In genomic region chr10:126972051-126972725, GRCm38 (mm10) we compare ENCODE assay signal across 7 mouse cellular contexts. TPM values are rescaled to one million over a fixed set of nuclear protein-coding genes. Genes with fewer than 3 reads are reported as not detected.
DNase-seq lines count a peak whose midpoint lies in the region; ATAC-seq and TF ChIP-seq lines count a peak whose summit lies in the region.

No protein-coding gene starts in this region.

- 9% methylated on average over 13 of the region's 13 CpGs for WGBS in forebrain, embryonic 14.5 days
- 19% methylated on average over 13 of the region's 13 CpGs for WGBS in hindbrain, postnatal 0 days
- WGBS in liver, embryonic 13.5 days (ENCODE audit: insufficient replicate concordance), result 38% methylated on average over 13 of the region's 13 CpGs
- WGBS in neural tube, embryonic 13.5 days, result 14% methylated on average over 13 of the region's 13 CpGs

- peak; percentile 71 for ATAC-seq in forebrain, embryonic 14.5 days
- ATAC-seq in hindbrain, postnatal 0 days, result peak; percentile 52; the same call in 1 of the 2 replicates
- ATAC-seq in liver, embryonic 13.5 days (ENCODE audit: low read depth), result peak; percentile 76
- peak; percentile 65 for ATAC-seq in neural tube, embryonic 13.5 days (ENCODE audit: low read depth)

- no peaks in the 10 kb centered on the region for H3K9me3 ChIP-seq in forebrain, embryonic 14.5 days (replicated peaks; ENCODE audit: control insufficient read depth, low read length)
- no peaks in the 10 kb centered on the region for H3K9me3 ChIP-seq in hindbrain, postnatal 0 days (ENCODE audit: low read length)
- no peaks in the 10 kb centered on the region for H3K9me3 ChIP-seq in liver, embryonic 13.5 days (replicated peaks)
- H3K9me3 ChIP-seq in neural tube, embryonic 13.5 days, result no peaks in the 10 kb centered on the region

- peak overlapping the region; percentile 16; the same call in 1 of the 2 replicates for H3K4me2 ChIP-seq in forebrain, embryonic 14.5 days (ENCODE audit: low read length)
- H3K4me2 ChIP-seq in hindbrain, postnatal 0 days (ENCODE audit: low read depth, low read length), result no peak overlapping the region
- H3K4me2 ChIP-seq in liver, embryonic 13.5 days, result 0 out of 2 replicates have a peak overlapping the region, but pooled peaks have one; percentile 11
- peak overlapping the region; percentile 33 for H3K4me2 ChIP-seq in neural tube, embryonic 13.5 days

- no peak for TF ChIP-seq CTCF in hindbrain, postnatal 0 days (IDR thresholded peaks at IDR 0.05; ENCODE audit: low read depth)

- no peak overlapping the region for H3K27ac ChIP-seq in forebrain, embryonic 14.5 days (ENCODE audit: low read depth, low read length)
- no peak overlapping the region for H3K27ac ChIP-seq in hindbrain, postnatal 0 days
- peak overlapping the region; percentile 40 for H3K27ac ChIP-seq in liver, embryonic 13.5 days
- H3K27ac ChIP-seq in neural tube, embryonic 13.5 days (replicated peaks), result no peak overlapping the region

- no peaks in the 10 kb centered on the region for H3K36me3 ChIP-seq in forebrain, embryonic 14.5 days (ENCODE audit: control insufficient read depth, insufficient read depth, low read length)
- no peaks in the 10 kb centered on the region for H3K36me3 ChIP-seq in hindbrain, postnatal 0 days (ENCODE audit: insufficient read depth, low read length)
- no peaks in the 10 kb centered on the region for H3K36me3 ChIP-seq in liver, embryonic 13.5 days
- no peaks in the 10 kb centered on the region for H3K36me3 ChIP-seq in neural tube, embryonic 13.5 days

- H3K27me3 ChIP-seq in forebrain, embryonic 14.5 days (replicated peaks; ENCODE audit: control insufficient read depth, insufficient read depth, low read length), result no peaks in the 10 kb centered on the region
- no peaks in the 10 kb centered on the region for H3K27me3 ChIP-seq in hindbrain, postnatal 0 days (ENCODE audit: insufficient read depth, low read length)
- H3K27me3 ChIP-seq in liver, embryonic 13.5 days, result peaks cover 11% of the 10 kb centered on the region
- peaks cover 43% of the 10 kb centered on the region for H3K27me3 ChIP-seq in neural tube, embryonic 13.5 days

- 0 out of 2 replicates have a peak overlapping the region, but pooled peaks have one; percentile 33 for H3K9ac ChIP-seq in forebrain, embryonic 14.5 days (ENCODE audit: low read length)
- no peak overlapping the region for H3K9ac ChIP-seq in hindbrain, postnatal 0 days (replicated peaks; ENCODE audit: low read length)
- H3K9ac ChIP-seq in liver, embryonic 13.5 days, result no peak overlapping the region
- 0 out of 2 replicates have a peak overlapping the region, but pooled peaks have one; percentile 17 for H3K9ac ChIP-seq in neural tube, embryonic 13.5 days

- peak; percentile 22 for DNase-seq in brain, adult 2 months (ENCODE audit: low read depth, low spot score)
- peak; percentile 69 for DNase-seq in forebrain, embryonic 14.5 days (ENCODE audit: low spot score)
- no peak for DNase-seq in hindbrain, postnatal 0 days (ENCODE audit: low spot score)
- no peak for DNase-seq in liver, embryonic 13.5 days
- no peak for DNase-seq in frontal cortex, adult 2 months (ENCODE audit: extremely low spot score in 1 of 2, low spot score in 1 of 2)
- no peak for DNase-seq in thymus, postnatal 0 days (ENCODE audit: low spot score)

- no peak overlapping the region for H3K4me3 ChIP-seq in forebrain, embryonic 14.5 days (ENCODE audit: low read depth, low read length)
- no peak overlapping the region for H3K4me3 ChIP-seq in hindbrain, postnatal 0 days (ENCODE audit: low read length)
- H3K4me3 ChIP-seq in liver, embryonic 13.5 days (replicated peaks), result no peak overlapping the region
- H3K4me3 ChIP-seq in neural tube, embryonic 13.5 days, result no peak overlapping the region

- H3K4me1 ChIP-seq in forebrain, embryonic 14.5 days (ENCODE audit: control insufficient read depth, insufficient read depth, low read length), result peaks cover 6% of the 10 kb centered on the region; the same call in 1 of the 2 replicates
- H3K4me1 ChIP-seq in hindbrain, postnatal 0 days (ENCODE audit: insufficient read depth, low read length), result no peaks in the 10 kb centered on the region
- peaks cover 24% of the 10 kb centered on the region for H3K4me1 ChIP-seq in liver, embryonic 13.5 days (replicated peaks)
- H3K4me1 ChIP-seq in neural tube, embryonic 13.5 days (replicated peaks), result peaks cover 16% of the 10 kb centered on the region

RNA-seq across cellular contexts. Expression of gene Ctdsp2, which starts 6.3 kb away (rescaled TPM):
- polyA plus RNA-seq in forebrain, embryonic 14.5 days (2014; fragmentation: Nextera tagmentation; extraction: Ambion mirVana), result 30.2 and 34.5 TPM in 2 replicates
- 64.5 and 64.7 TPM in 2 replicates for total RNA-seq in hindbrain, postnatal 0 days (2014; rRNA removed)
- 15.0 and 16.7 TPM in 2 replicates for polyA plus RNA-seq in hindbrain, postnatal 0 days (2015; fragmentation: Nextera tagmentation; extraction: Ambion mirVana)
- 9.9 and 10.8 TPM in 2 replicates for polyA plus RNA-seq in liver, embryonic 13.5 days (2015; fragmentation: Nextera tagmentation; extraction: Ambion mirVana)
- 21.9 and 26.9 TPM in 2 replicates for polyA plus RNA-seq in neural tube, embryonic 13.5 days (2015; fragmentation: Nextera tagmentation; extraction: Ambion mirVana)
- 78.3 and 79.7 TPM in 2 replicates for polyA plus RNA-seq in frontal cortex, adult 2 months (2012; rRNA removed)
- polyA plus RNA-seq in thymus, postnatal 0 days (2015; fragmentation: Nextera tagmentation; extraction: Ambion mirVana), result 30.3 and 34.3 TPM in 2 replicates

RNA-seq across cellular contexts. Expression of gene Avil, which starts 28.3 kb away (rescaled TPM):
- polyA plus RNA-seq in forebrain, embryonic 14.5 days (2014; fragmentation: Nextera tagmentation; extraction: Ambion mirVana), result 0.07 and 0.70 TPM in 2 replicates
- 0.52 and 1.3 TPM in 2 replicates for total RNA-seq in hindbrain, postnatal 0 days (2014; rRNA removed)
- polyA plus RNA-seq in hindbrain, postnatal 0 days (2015; fragmentation: Nextera tagmentation; extraction: Ambion mirVana), result 0.98 and 1.4 TPM in 2 replicates
- 0.08 and 0.12 TPM in 2 replicates for polyA plus RNA-seq in liver, embryonic 13.5 days (2015; fragmentation: Nextera tagmentation; extraction: Ambion mirVana)
- 23.0 and 36.0 TPM in 2 replicates for polyA plus RNA-seq in neural tube, embryonic 13.5 days (2015; fragmentation: Nextera tagmentation; extraction: Ambion mirVana)
- polyA plus RNA-seq in frontal cortex, adult 2 months (2012; rRNA removed), result 0.14 and 0.25 TPM in 2 replicates
- polyA plus RNA-seq in thymus, postnatal 0 days (2015; fragmentation: Nextera tagmentation; extraction: Ambion mirVana), result 0.98 and 1.0 TPM in 2 replicates

RNA-seq across cellular contexts. Expression of gene Tsfm, which starts 58.5 kb away (rescaled TPM):
- polyA plus RNA-seq in forebrain, embryonic 14.5 days (2014; fragmentation: Nextera tagmentation; extraction: Ambion mirVana), result 64.4 and 65.4 TPM in 2 replicates
- 31.4 and 49.0 TPM in 2 replicates for total RNA-seq in hindbrain, postnatal 0 days (2014; rRNA removed)
- polyA plus RNA-seq in hindbrain, postnatal 0 days (2015; fragmentation: Nextera tagmentation; extraction: Ambion mirVana), result 62.4 and 62.7 TPM in 2 replicates
- polyA plus RNA-seq in liver, embryonic 13.5 days (2015; fragmentation: Nextera tagmentation; extraction: Ambion mirVana), result 65.7 and 75.6 TPM in 2 replicates
- 53.3 and 65.1 TPM in 2 replicates for polyA plus RNA-seq in neural tube, embryonic 13.5 days (2015; fragmentation: Nextera tagmentation; extraction: Ambion mirVana)
- polyA plus RNA-seq in frontal cortex, adult 2 months (2012; rRNA removed), result 31.8 and 35.2 TPM in 2 replicates
- 74.9 and 75.8 TPM in 2 replicates for polyA plus RNA-seq in thymus, postnatal 0 days (2015; fragmentation: Nextera tagmentation; extraction: Ambion mirVana)

Comparison
In these comparisons a context has a peak if more than half of its experiments do, and no peak if none do; other contexts are left out.
1. DNase-seq: peak in brain, adult 2 months (single experiment) and forebrain, embryonic 14.5 days (single experiment); none in hindbrain, postnatal 0 days (single experiment), liver, embryonic 13.5 days (single experiment), frontal cortex, adult 2 months (0 of 2) and thymus, postnatal 0 days (single experiment).
2. H3K9ac ChIP-seq: peak in forebrain, embryonic 14.5 days (single experiment) and neural tube, embryonic 13.5 days (single experiment); none in hindbrain, postnatal 0 days (single experiment) and liver, embryonic 13.5 days (single experiment).
3. RNA of gene Avil, which starts 28.3 kb away (polyA plus RNA-seq): 23.0 to 36.0 TPM in neural tube, embryonic 13.5 days; 0.98 to 1.0 TPM in thymus, postnatal 0 days, 0.98 to 1.4 TPM in hindbrain, postnatal 0 days, 0.07 to 0.70 TPM in forebrain, embryonic 14.5 days, 0.14 to 0.25 TPM in frontal cortex, adult 2 months and 0.08 to 0.12 TPM in liver, embryonic 13.5 days; every median in the first group is over 10 times any median in the second.
4. Peak in every context shown above with its lines, with median percentiles within 50 percentile points of each other: ATAC-seq.